Comparison of ENCODE assay signal across 7 mouse cellular contexts in the genomic region with DNA sequence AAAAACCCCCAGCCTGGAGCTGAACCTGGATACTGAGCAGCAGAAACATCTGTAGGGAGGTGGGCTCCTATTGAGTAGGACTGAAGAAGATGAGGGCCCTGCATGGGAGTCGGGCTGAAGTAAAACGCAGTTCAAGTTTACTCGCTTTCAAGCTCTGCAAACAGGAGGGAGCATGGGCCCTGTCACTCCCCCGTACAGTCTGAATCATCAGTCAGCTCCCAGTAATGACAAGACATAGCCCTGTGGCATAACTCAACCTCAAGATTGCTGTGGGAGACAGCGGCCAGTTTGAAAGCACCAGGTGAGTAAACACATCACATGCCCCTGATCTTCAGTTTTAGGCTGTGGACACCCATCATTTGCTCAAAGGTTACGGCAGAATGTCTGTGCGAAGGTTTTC.
DNase-seq lines count a peak whose midpoint lies in the region; ATAC-seq and TF ChIP-seq lines count a peak whose summit lies in the region.

No protein-coding gene starts in this region.

- no peak for TF ChIP-seq POLR2A in cerebellum, adult 2 months (IDR thresholded peaks at IDR 0.05; ENCODE audit: borderline replicate concordance, insufficient read depth, low read length)

- peak overlapping the region; percentile 37 for H3K27ac ChIP-seq in lung, embryonic 14.5 days (ENCODE audit: low read depth)
- H3K27ac ChIP-seq in hindbrain, embryonic 16.5 days (ENCODE audit: low read depth, low read length), result peak overlapping the region; percentile 62
- H3K27ac ChIP-seq in neural tube, embryonic 15.5 days (replicated peaks), result peak overlapping the region; percentile 82
- no peak overlapping the region for H3K27ac ChIP-seq in cerebellum, adult 2 months (ENCODE audit: insufficient read depth, low read length)

- no peak overlapping the region for H3K4me2 ChIP-seq in lung, embryonic 14.5 days
- H3K4me2 ChIP-seq in hindbrain, embryonic 16.5 days (ENCODE audit: low read length), result no peak overlapping the region
- H3K4me2 ChIP-seq in neural tube, embryonic 15.5 days, result no peak overlapping the region

- no peaks in the 10 kb centered on the region for H3K27me3 ChIP-seq in lung, embryonic 14.5 days (ENCODE audit: insufficient read depth, low read length)
- no peaks in the 10 kb centered on the region for H3K27me3 ChIP-seq in hindbrain, embryonic 16.5 days (replicated peaks; ENCODE audit: control insufficient read depth, insufficient read depth, low read length)
- no peaks in the 10 kb centered on the region for H3K27me3 ChIP-seq in neural tube, embryonic 15.5 days (replicated peaks)
- no peaks in the 10 kb centered on the region for H3K27me3 ChIP-seq in cerebellum, adult 2 months (ENCODE audit: control insufficient read depth, insufficient read depth, low read length)

- peaks cover 30% of the 10 kb centered on the region for H3K4me1 ChIP-seq in lung, embryonic 14.5 days (ENCODE audit: insufficient read depth)
- H3K4me1 ChIP-seq in hindbrain, embryonic 16.5 days (ENCODE audit: control insufficient read depth, insufficient read depth, low read depth, low read length), result peaks cover 24% of the 10 kb centered on the region
- peaks cover 44% of the 10 kb centered on the region for H3K4me1 ChIP-seq in neural tube, embryonic 15.5 days
- peaks cover 13% of the 10 kb centered on the region for H3K4me1 ChIP-seq in cerebellum, adult 2 months (ENCODE audit: control insufficient read depth, insufficient read depth, low read length)

- no peak overlapping the region for H3K4me3 ChIP-seq in lung, embryonic 14.5 days (ENCODE audit: low read depth, low read length)
- no peak overlapping the region for H3K4me3 ChIP-seq in hindbrain, embryonic 16.5 days (ENCODE audit: low read length)
- H3K4me3 ChIP-seq in neural tube, embryonic 15.5 days (replicated peaks), result no peak overlapping the region
- H3K4me3 ChIP-seq in cerebellum, adult 2 months (replicated peaks; ENCODE audit: insufficient read depth, low read depth, low read length), result no peak overlapping the region

- 37% methylated on average over 7 of the region's 7 CpGs for WGBS in lung, embryonic 14.5 days
- 66% methylated on average over 7 of the region's 7 CpGs for WGBS in hindbrain, embryonic 16.5 days
- 67% methylated on average over 7 of the region's 7 CpGs for WGBS in neural tube, embryonic 15.5 days
- 78% methylated on average over 7 of the region's 7 CpGs for WGBS in cerebellum, adult 2 months

- ATAC-seq in lung, embryonic 14.5 days (ENCODE audit: insufficient read depth), result no peak
- ATAC-seq in erythroid progenitor cell, adult 5-6 weeks (replicated peaks; ENCODE audit: low FRiP score, poor library complexity, severe bottlenecking), result 0 out of 2 replicates have a peak, but pooled peaks have one; percentile 42
- ATAC-seq in hindbrain, embryonic 16.5 days, result no peak
- ATAC-seq in neural tube, embryonic 15.5 days (ENCODE audit: low FRiP score), result no peak

- DNase-seq in lung, embryonic 14.5 days, result no peak
- no peak for DNase-seq in lung, postnatal 10 days
- no peak for DNase-seq in ovary, adult 18-20 months (ENCODE audit: low spot score)
- DNase-seq in cerebellum, adult 2 months, result no peak

- H3K36me3 ChIP-seq in lung, embryonic 14.5 days (ENCODE audit: insufficient read depth), result no peaks in the 10 kb centered on the region
- no peaks in the 10 kb centered on the region for H3K36me3 ChIP-seq in hindbrain, embryonic 16.5 days (ENCODE audit: control insufficient read depth, insufficient read depth, low read length)
- H3K36me3 ChIP-seq in neural tube, embryonic 15.5 days, result no peaks in the 10 kb centered on the region

- peak overlapping the region; percentile 9; the same call in 1 of the 2 replicates for H3K9ac ChIP-seq in lung, embryonic 14.5 days
- peak overlapping the region; percentile 33 for H3K9ac ChIP-seq in hindbrain, embryonic 16.5 days (ENCODE audit: low read depth, low read length)
- 0 out of 2 replicates have a peak overlapping the region, but pooled peaks have one; percentile 14 for H3K9ac ChIP-seq in neural tube, embryonic 15.5 days (replicated peaks)

- TF ChIP-seq CTCF in lung, embryonic 14.5 days (IDR thresholded peaks at IDR 0.05; ENCODE audit: low read depth), result no peak
- TF ChIP-seq CTCF in cerebellum, adult 2 months (IDR thresholded peaks at IDR 0.05; ENCODE audit: borderline replicate concordance, insufficient read depth, low read depth, low read length), result no peak

- no peaks in the 10 kb centered on the region for H3K9me3 ChIP-seq in lung, embryonic 14.5 days (ENCODE audit: low read depth, low read length)
- no peaks in the 10 kb centered on the region for H3K9me3 ChIP-seq in hindbrain, embryonic 16.5 days (ENCODE audit: control insufficient read depth, low read length)
- no peaks in the 10 kb centered on the region for H3K9me3 ChIP-seq in neural tube, embryonic 15.5 days (replicated peaks)
